Mouse (Mus musculus) midbrain, embryonic 11.5 days (tissue): Measurements from ENCODE around the gene Bcl7a. TPM values are rescaled to one million over a fixed set of nuclear protein-coding genes. Genes with fewer than 3 reads are reported as not detected.

ENCODE experiments used
- ATAC-seq: fragments of 200-750 bp; cut with Nextera tagmentation; 2 replicates; pipeline ENCODE4 v1.8.0; 2017; ENCODE audit warnings: moderate TSS enrichment, moderate library complexity; ENCODE audit not compliant: low FRiP score
- DNase-seq: peaks from one replicate; pipeline ENCODE4 v3.0.0; 2015; ENCODE audit warnings: low spot score; ENCODE audit errors: missing footprints
- H3K27ac ChIP-seq: fragments of 300-500 bp; sonication (generic); 2 replicates; pipeline ENCODE4 v1.5.1; 2014; ENCODE audit warnings: low read depth, low read length
- H3K27me3 ChIP-seq: fragments of 300-500 bp; sonication (generic); 2 replicates; pipeline ENCODE4 v1.6.1; 2014; ENCODE audit warnings: mild to moderate bottlenecking, low read length, moderate library complexity, mixed read lengths; ENCODE audit not compliant: control insufficient read depth, insufficient read depth
- H3K36me3 ChIP-seq: fragments of 300-500 bp; sonication (generic); 2 replicates; pipeline ENCODE4 v1.6.1; 2014; ENCODE audit warnings: mild to moderate bottlenecking, low read length, moderate library complexity, mixed read lengths; ENCODE audit not compliant: control insufficient read depth, insufficient read depth
- H3K4me1 ChIP-seq: fragments of 300-500 bp; sonication (generic); 2 replicates; pipeline ENCODE4 v1.6.1; 2014; ENCODE audit warnings: low read length; ENCODE audit not compliant: control insufficient read depth, insufficient read depth
- H3K4me2 ChIP-seq: fragments of 300-500 bp; sonication (generic); 2 replicates; pipeline ENCODE4 v1.6.1; 2014; ENCODE audit warnings: mild to moderate bottlenecking, moderate library complexity
- H3K4me3 ChIP-seq: fragments of 300-500 bp; sonication (generic); 2 replicates; pipeline ENCODE4 v1.5.1; 2014; ENCODE audit warnings: low read depth, low read length
- H3K9ac ChIP-seq: fragments of 300-500 bp; sonication (generic); 2 replicates; pipeline ENCODE4 v1.6.1; 2014; ENCODE audit warnings: low read length
- H3K9me3 ChIP-seq: fragments of 300-500 bp; sonication (generic); 2 replicates; pipeline ENCODE4 v1.6.1; 2016; ENCODE audit warnings: low read length; ENCODE audit not compliant: control insufficient read depth
- WGBS: fragments of 180-500 bp; shearing (Covaris S2); extraction: QIAGEN DNeasy Blood & Tissue Kit; methylation state at CpG from one replicate; pipeline ENCODE4 v1.1.7; 2014; 5-methylcytosine and 5-hydroxymethylcytosine counted together
- polyA plus RNA-seq: library from polyadenylated mRNA; unstranded; fragments of >200 nt; fragmentation: Nextera tagmentation; extraction: Ambion mirVana; gene quantifications from 2 replicates; pipeline ENCODE4 v1.2.1, GENCODE M21; 2014

The Bcl7a gene
- polyA plus RNA-seq, 1 experiment from 2014 or later: 45.3 TPM

DNA sequence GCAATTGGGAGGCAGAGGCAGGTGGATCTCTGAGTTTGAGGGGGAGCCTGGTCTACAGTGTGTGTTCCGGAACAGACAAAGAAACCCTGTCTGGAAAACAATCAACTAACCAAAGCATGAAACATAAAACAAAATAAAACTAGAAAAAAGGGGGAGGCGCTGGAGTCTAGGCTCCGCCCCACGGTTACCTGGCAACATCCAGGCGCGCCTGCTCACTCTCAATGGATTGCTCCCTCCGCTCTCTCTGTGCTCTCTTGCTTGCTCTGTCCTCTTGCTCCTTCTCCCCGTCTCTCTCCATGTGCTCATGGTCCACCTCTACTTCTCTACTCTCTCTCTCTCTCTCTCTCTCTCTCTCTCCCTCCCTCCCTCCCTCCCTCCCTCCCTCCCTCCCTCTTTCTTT, 39.1 kb downstream of the Bcl7a start:
- Histone ChIP-seq H3K4me3 (no peak overlapping the region), H3K27ac (no peak overlapping the region), H3K27me3 (no peaks in the 10 kb centered on the region), H3K9ac (no peak overlapping the region), H3K9me3 (no peaks in the 10 kb centered on the region), H3K36me3 (no peaks in the 10 kb centered on the region), H3K4me2 (no peak overlapping the region), H3K4me1 (no peaks in the 10 kb centered on the region)
- ATAC-seq: no peak
- WGBS: 80% methylated on average over 8 of the region's 8 CpGs
- DNase-seq: no peak

DNA sequence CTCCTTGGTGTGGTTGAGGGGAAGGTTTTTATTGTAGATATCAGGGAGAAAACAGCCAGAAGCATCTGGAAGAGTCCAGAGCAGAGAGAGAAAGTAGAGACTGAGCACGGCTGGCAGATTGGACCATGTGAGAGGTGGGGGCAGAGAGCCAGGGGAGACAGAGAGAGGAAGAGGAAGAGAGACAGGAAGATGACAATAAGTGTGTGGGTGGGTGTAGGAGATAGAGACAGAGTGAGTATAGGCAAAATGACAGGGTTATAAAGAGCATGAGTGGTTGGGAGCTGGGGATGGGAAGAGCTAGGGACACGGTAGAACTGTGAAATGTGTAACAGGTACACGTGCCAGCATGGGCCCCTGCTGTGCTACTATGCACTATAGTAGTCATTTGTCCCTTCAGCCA, 44.8 kb downstream of the Bcl7a start:
- Histone ChIP-seq H3K9ac (no peak overlapping the region), H3K27ac (no peak overlapping the region), H3K27me3 (no peaks in the 10 kb centered on the region), H3K9me3 (no peaks in the 10 kb centered on the region), H3K4me3 (no peak overlapping the region), H3K36me3 (no peaks in the 10 kb centered on the region), H3K4me1 (no peaks in the 10 kb centered on the region; the same call in 1 of the 2 replicates), H3K4me2 (no peak overlapping the region)
- 16% methylated on average over 3 of the region's 3 CpGs for WGBS
- ATAC-seq: no peak
- no peak for DNase-seq

DNA sequence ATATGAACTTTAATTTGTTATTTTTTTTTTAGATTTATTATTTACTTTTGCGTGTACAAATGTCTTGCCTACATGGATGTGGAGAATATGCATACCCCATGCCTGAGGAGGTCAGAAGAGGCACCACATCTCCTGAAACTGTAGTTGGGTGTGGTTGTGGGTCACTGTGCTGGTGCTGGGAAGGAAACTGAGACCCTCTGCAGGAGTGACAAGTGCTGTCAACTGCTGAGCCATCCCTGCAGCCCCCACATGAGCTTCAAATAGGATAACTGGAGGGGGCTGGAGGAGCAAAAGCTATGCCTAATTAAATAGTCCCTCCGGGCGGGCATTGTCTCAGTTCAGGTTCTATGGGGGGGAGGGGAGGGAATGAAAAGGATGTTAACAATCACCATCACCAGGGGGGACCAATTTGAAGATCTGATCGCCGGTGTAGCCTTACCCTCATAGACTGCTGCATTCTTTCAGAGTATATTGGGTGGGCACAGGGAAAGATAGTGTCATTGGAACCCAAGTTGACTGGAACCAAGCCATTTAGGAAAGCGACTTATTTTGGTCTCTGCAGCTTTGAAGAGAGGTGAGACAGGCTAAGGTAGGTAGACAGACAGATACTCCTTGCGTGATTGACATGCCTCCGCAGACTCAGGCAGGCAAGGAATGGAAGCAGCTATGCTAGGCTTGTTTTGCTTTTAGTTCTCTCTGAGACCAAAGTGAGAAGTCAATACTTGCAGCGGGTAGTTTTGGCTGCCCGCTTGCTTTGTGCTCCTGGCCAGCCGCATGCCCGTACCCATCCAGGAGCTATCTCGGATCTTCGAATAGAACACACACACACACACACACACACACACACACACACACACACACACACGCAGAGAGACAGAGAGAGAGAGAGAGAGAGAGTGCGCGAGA, 47.2 kb downstream of the Bcl7a start:
- ATAC-seq (no peak), DNase-seq (peak; percentile 87)
- H3K36me3 ChIP-seq: no peaks in the 10 kb centered on the region
- peak overlapping the region; percentile 51 for H3K4me2 ChIP-seq
- no peak overlapping the region for H3K27ac ChIP-seq
- WGBS: 2% methylated on average over 16 of the region's 17 CpGs
- H3K9ac ChIP-seq: peak overlapping the region; percentile 42
- H3K9me3 ChIP-seq: no peaks in the 10 kb centered on the region
- no peaks in the 10 kb centered on the region for H3K27me3 ChIP-seq
- H3K4me3 ChIP-seq: peak overlapping the region; percentile 28
- H3K4me1 ChIP-seq: peaks cover 8% of the 10 kb centered on the region

GRCm38 (mm10) chr5:123391442-123391809, 47.8 kb downstream of the Bcl7a start:
- no peaks in the 10 kb centered on the region for H3K9me3 ChIP-seq
- H3K9ac ChIP-seq: peak overlapping the region; percentile 42
- peaks cover 15% of the 10 kb centered on the region for H3K4me1 ChIP-seq
- no peak overlapping the region for H3K27ac ChIP-seq
- no peaks in the 10 kb centered on the region for H3K27me3 ChIP-seq
- peak overlapping the region; percentile 28 for H3K4me3 ChIP-seq
- peak overlapping the region; percentile 51 for H3K4me2 ChIP-seq
- peak; percentile 93 for DNase-seq
- no peaks in the 10 kb centered on the region for H3K36me3 ChIP-seq
- WGBS: 7% methylated on average over 5 of the region's 5 CpGs
- no peak for ATAC-seq

DNA sequence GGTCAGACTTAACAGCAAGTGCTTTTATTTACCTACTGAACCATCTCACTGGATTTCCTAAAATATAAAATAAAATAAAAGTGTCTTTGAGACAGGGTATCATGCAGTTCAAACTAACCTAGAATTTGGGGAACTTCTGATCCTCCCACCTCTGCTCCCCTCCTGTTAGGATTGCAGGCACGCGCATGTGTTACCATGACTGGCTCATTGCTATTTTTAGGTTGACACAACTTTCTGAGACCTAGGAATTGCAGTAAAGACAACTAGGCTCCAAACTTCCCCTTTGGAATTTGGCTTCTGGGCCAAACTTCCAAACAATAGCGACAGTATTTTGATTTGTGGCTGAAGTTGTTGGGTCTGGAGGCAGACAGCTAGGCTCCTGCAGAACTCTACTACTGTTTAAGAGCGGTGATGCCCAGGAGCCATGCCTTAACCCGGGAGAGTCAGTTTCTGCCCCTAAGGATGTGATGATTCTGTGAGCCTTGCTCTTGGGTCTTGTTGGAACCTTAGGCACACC, 50.2 kb downstream of the Bcl7a start:
- no peak for ATAC-seq
- Histone ChIP-seq H3K4me1 (peaks cover 22% of the 10 kb centered on the region), H3K4me2 (peak overlapping the region; percentile 98), H3K4me3 (peak overlapping the region; percentile 80), H3K36me3 (no peaks in the 10 kb centered on the region), H3K9ac (peak overlapping the region; percentile 34), H3K27ac (peak overlapping the region; percentile 71), H3K9me3 (no peaks in the 10 kb centered on the region), H3K27me3 (no peaks in the 10 kb centered on the region)
- no peak for DNase-seq
- 31% methylated on average over 5 of the region's 5 CpGs for WGBS

DNA sequence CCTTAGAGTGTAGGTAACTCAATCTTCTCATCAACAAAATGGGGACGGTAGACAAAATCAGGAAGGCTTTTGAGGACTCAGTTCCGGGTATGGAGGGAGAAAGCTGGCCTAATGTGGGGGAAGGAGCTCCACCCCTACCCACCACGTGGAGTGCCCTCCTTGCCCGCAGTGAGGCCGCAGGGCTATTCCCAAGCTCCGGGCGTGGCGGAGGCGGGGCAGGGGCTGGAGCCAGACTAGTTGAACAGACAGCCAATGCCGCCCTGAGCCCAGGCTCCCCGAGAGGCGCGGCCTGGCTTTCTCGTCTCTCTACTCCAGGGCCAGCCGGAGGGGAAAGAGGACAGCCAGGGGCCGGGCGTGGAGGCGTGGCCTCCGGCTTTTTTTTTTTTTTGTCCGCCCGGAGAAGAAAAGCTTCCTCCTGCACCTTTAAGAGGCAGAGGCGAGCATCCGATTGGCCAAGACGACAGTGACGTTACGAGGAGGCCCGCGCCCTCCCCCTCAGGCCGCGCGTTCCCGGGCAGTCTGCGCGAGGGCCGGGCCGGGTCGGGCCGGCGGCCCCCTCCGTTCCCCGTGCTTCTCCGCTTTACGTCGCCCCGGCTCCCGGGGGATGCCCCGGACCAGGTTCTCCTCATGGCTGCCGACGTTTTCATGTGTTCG, 50.8 kb downstream of the Bcl7a start, which contains the start of gene Mlxip:
TSS of gene Mlxip (plus strand) at position 496 of the 654 bp plus-strand sequence.
- H3K9ac ChIP-seq: peak within 1 kb of the TSS; percentile 85
- peaks cover 22% of the 10 kb centered on the region for H3K4me1 ChIP-seq
- H3K4me2 ChIP-seq: peak within 1 kb of the TSS; percentile 98
- H3K4me3 ChIP-seq: peak within 1 kb of the TSS; percentile 80
- ATAC-seq (peak; percentile 94), DNase-seq (peak; percentile 98)
- no peaks in the 10 kb centered on the region for H3K9me3 ChIP-seq
- H3K36me3 ChIP-seq: no peaks in the 10 kb centered on the region
- WGBS: under 1% methylated on average over 50 of the region's 50 CpGs
- peak within 1 kb of the TSS; percentile 71 for H3K27ac ChIP-seq
- no peaks in the 10 kb centered on the region for H3K27me3 ChIP-seq

- ATAC-seq: peak; percentile 47; the same call in 1 of the 2 replicates
- Histone ChIP-seq H3K4me3 (peak overlapping the region; percentile 80), H3K27ac (peak overlapping the region; percentile 32; the same call in 1 of the 2 replicates), H3K27me3 (no peaks in the 10 kb centered on the region), H3K9me3 (no peaks in the 10 kb centered on the region), H3K4me2 (peak overlapping the region; percentile 98), H3K4me1 (peaks cover 22% of the 10 kb centered on the region), H3K36me3 (no peaks in the 10 kb centered on the region), H3K9ac (peak overlapping the region; percentile 85)
- WGBS: under 1% methylated on average over 56 of the region's 65 CpGs
- peak; percentile 93 for DNase-seq
Measured at GRCm38 (mm10) chr5:123394957-123395881, 51.6 kb downstream of the Bcl7a start.

GRCm38 (mm10) chr5:123396901-123397464, 53.3 kb downstream of the Bcl7a start:
- Histone ChIP-seq H3K9ac (peak overlapping the region; percentile 18; the same call in 1 of the 2 replicates), H3K4me3 (no peak overlapping the region)
- WGBS: 75% methylated on average over 8 of the region's 8 CpGs

More at GRCm38 (mm10) chr5:123396901-123397464, 53.3 kb downstream of the Bcl7a start:
- Histone ChIP-seq H3K36me3 (no peaks in the 10 kb centered on the region), H3K27me3 (no peaks in the 10 kb centered on the region), H3K9me3 (no peaks in the 10 kb centered on the region), H3K27ac (no peak overlapping the region), H3K4me1 (peaks cover 22% of the 10 kb centered on the region), H3K4me2 (peak overlapping the region; percentile 98; the same call in 1 of the 2 replicates)
- DNase-seq (no peak), ATAC-seq (no peak)
